Mouse (Mus musculus) megakaryocyte-erythroid progenitor cell, adult 5-6 weeks (primary cell): ENCODE results near the gene Rps24. TPM values are rescaled to one million over a fixed set of nuclear protein-coding genes. Genes with fewer than 3 reads are reported as not detected.

Source experiments
- ATAC-seq: replicated peaks from 2 replicates; pipeline ENCODE4 v1.8.0; 2016; ENCODE audit warnings: mild to moderate bottlenecking, inconsistent platforms; ENCODE audit not compliant: severe bottlenecking, poor library complexity, low FRiP score, low TSS enrichment
- total RNA-seq, 2 experiments: library from RNA; stranded (forward) in 1 of 2; stranded (reverse) in 1 of 2; fragments of 200-1000, 215-1000 nt in 1 of 2; fragments of >200 nt in 1 of 2; fragmentation: Nextera tagmentation in 1 of 2; gene quantifications; 2 replicates each; pipeline ENCODE4 v1.2.3; 2014 to 2017

Rps24 gene
- total RNA-seq, 2 experiments from 2014 or later, result 5,044 to 5,243 TPM

GRCm38 (mm10) chr14:24509557-24509956 lies 22.6 kb downstream of the Rps24 start:
- ATAC-seq, result no peak

- no peak for ATAC-seq
These were observed 23.3 kb downstream of the Rps24 start for GRCm38 (mm10) chr14:24510218-24510617.

GRCm38 (mm10) chr14:24510679-24511078 lies 23.8 kb downstream of the Rps24 start:
- no peak for ATAC-seq

- no peak for ATAC-seq
These were observed 25.7 kb downstream of the Rps24 start for GRCm38 (mm10) chr14:24512527-24513161.

GRCm38 (mm10) chr14:24521597-24521996 lies 34.7 kb downstream of the Rps24 start:
- ATAC-seq, result no peak

GRCm38 (mm10) chr14:24525137-24525536 lies 38.2 kb downstream of the Rps24 start:
- ATAC-seq, result no peak

GRCm38 (mm10) chr14:24525677-24526415 lies 38.9 kb downstream of the Rps24 start:
- no peak for ATAC-seq

GRCm38 (mm10) chr14:24526440-24526839 lies 39.5 kb downstream of the Rps24 start:
- no peak for ATAC-seq

- no peak for ATAC-seq
These were observed 43.3 kb downstream of the Rps24 start for GRCm38 (mm10) chr14:24530228-24530627.

GRCm38 (mm10) chr14:24534865-24535545 lies 48.1 kb downstream of the Rps24 start:
- ATAC-seq, result no peak

- ATAC-seq, result no peak
These were observed 56.0 kb downstream of the Rps24 start for GRCm38 (mm10) chr14:24542901-24543300.

- no peak for ATAC-seq
These were observed 57.1 kb downstream of the Rps24 start for GRCm38 (mm10) chr14:24544057-24544456.

Other genes with a start within 250 kb of the Rps24 start
- 0.46 TPM in 1 of 2 replicates, not detected in the other for gene Dlg5, start 241.2 kb upstream of the Rps24 start, total RNA-seq (2014; fragmentation: Nextera tagmentation)
- gene Dlg5, start 241.2 kb upstream of the Rps24 start, total RNA-seq (2017), result not detected in 2 replicates
- gene E330034G19Rik, start 193.9 kb upstream of the Rps24 start, total RNA-seq (2014; fragmentation: Nextera tagmentation), result not detected in 2 replicates
- not detected in 2 replicates for gene E330034G19Rik, start 193.9 kb upstream of the Rps24 start, total RNA-seq (2017)
- 46.0 and 47.5 TPM in 2 replicates for gene Polr3a, start 67 bp upstream of the Rps24 start, total RNA-seq (2014; fragmentation: Nextera tagmentation)
- gene Polr3a, start 67 bp upstream of the Rps24 start, total RNA-seq (2017), result 11.6 and 14.8 TPM in 2 replicates